Mouse (Mus musculus): ENCODE data around the gene Wdr63.

GRCm38 (mm10) chr3:146153862-146154611 is 46.1 kb upstream of the Wdr63 start:
- TF ChIP-seq GATA1 (IDR thresholded peaks at IDR 0.05; ENCODE audit: borderline replicate concordance, low read length) (no peak), FLI1 (IDR thresholded peaks at IDR 0.05; ENCODE audit: low read length) (no peak)
